Mouse (Mus musculus) small intestine, adult 2 months (tissue): ENCODE data around the gene Hira.
"Not testable (repeated sequence)": the region's sequence is repeated elsewhere in the genome, so short reads cannot be mapped to it uniquely, and the experiment has no call there.

Experiments used
- CTCF ChIP-seq: fragments of 200-500 bp; IDR thresholded peaks from 2 replicates; pipeline ENCODE4 v1.5.1; 2012; ENCODE audit warnings: low read depth, mild to moderate bottlenecking, control low read depth, inconsistent platforms, low read length, moderate library complexity, mixed read lengths; ENCODE audit not compliant: insufficient replicate concordance, insufficient read length; ENCODE audit errors: extremely low read depth
- POLR2A ChIP-seq: fragments of 200-500 bp; IDR thresholded peaks from 2 replicates; pipeline ENCODE4 v1.6.1; 2012; ENCODE audit warnings: low read depth, mild to moderate bottlenecking, control low read depth, inconsistent platforms, low read length, moderate library complexity

- TF ChIP-seq POLR2A, CTCF: not testable (repeated sequence)
These were observed 98.8 kb downstream of the Hira start for GRCm38 (mm10) chr16:18975665-18976064.
